Mouse (Mus musculus): Measurements from ENCODE around the gene Ppa2.
A peak's percentile ranks its signal among the peaks of the same experiment; 100 is the strongest.

The Ppa2 gene

DNA sequence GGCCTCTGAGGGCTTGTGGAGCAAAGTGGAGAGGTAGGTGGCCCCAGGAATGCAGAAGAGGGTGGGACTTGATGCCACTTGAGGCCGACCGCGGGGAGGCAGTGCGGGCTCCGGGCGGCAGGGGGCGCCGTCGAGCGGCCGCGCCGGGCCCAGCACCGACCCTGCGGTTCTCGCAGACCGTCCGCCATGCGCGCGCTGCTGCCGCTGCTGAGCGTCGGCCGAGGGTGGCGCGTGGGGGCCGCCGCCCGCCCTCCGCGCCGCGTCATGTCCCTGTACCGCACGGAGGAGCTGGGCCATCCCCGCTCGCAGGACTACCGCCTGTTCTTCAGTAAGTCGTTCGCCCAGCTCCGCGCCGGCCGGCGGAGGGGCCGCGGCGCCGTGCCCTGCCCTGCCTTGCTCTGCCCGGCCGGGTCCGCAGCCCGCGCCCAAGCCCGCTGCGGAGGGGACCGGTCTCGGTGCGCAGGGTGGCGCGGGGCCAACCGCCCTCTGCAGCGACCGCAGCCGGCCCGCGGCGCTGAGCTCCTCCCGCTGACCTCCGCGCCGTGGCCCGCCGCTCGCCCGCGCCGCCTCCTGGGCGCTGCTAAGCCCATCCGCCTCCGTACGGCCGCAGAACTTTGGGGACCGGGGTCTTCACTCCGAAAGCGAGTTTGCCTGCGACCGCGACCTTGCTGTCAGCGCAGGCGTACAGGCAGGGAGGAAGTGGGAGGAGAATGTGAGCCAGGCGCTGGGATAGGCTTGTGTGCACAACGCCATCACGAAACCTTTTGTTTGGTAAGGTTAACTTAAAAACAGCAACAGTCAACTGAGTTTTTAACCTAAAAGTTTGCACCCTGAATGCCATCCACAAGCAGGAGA lies at the start of gene Ppa2:
Gene Ppa2, plus strand, starts transcription at position 157 of the 855 bp plus-strand sequence.
- DNase-seq: peak; percentile 91

- peak; percentile 76 for DNase-seq
These were observed 38.0 kb upstream of the Ppa2 start for GRCm38 (mm10) chr3:133271887-133272286.

- DNase-seq: no peak
These were observed 25.3 kb upstream of the Ppa2 start for GRCm38 (mm10) chr3:133284587-133284986.

DNA sequence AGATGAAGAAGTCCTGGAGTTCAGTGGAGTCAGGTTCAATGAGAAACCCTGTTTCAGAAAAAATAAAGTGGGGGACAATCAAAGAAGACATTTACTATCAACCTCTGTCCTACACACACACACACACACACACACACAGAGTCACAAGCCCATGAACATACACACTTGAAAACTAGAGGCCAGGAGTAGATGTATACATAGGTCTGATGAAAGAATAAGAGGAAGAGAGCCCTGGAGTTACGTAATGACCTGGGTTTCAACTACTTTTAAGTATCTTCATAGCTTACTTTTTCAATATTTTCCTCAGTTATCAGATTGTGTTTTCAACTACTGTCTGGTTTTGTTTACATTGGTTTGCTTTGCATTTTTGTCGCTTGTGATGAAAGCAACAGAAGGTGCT lies 21.1 kb upstream of the Ppa2 start:
- no peak for DNase-seq

DNA sequence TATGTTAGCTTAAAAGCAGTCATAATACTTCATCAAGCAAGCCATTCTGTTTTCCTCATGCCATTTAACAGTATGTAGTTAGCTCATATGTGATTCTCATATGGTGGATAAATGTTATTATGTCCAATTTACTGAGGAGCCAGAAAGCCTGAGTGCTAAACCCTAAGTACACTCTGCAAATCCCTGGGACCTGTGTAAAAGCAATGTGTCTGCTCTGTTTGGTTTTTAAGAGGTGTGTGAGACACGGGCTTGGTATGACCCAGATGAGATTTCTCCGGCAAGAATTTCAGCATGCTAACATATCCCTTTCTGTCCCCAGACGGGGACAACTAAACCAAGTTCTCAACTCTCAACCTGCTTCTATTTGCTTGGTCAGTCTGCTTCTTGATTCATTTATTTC lies 5.6 kb upstream of the Ppa2 start:
- DNase-seq: no peak

GRCm38 (mm10) chr3:133308361-133308760 lies 1.5 kb upstream of the Ppa2 start:
- DNase-seq: no peak

DNA sequence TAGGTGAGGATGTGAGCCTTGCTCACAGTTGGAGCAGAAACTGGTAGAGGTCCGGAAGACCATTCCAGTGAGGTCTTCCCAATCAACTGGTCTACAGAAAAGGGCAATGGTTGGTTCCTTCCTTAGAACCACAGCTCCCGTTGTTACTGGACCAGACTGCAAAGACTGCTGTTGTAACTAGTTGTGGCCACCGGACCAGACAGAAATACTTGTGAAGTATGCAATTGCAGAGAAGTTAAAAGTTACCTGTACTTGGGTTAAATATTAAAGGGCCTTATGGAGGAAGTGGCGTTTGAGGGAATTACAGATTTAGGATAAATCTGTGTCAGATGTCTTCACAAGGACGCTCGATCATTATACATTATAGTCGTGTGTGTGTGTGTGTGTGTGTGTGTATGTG lies 551 bp upstream of the Ppa2 start:
- no peak for DNase-seq

DNA sequence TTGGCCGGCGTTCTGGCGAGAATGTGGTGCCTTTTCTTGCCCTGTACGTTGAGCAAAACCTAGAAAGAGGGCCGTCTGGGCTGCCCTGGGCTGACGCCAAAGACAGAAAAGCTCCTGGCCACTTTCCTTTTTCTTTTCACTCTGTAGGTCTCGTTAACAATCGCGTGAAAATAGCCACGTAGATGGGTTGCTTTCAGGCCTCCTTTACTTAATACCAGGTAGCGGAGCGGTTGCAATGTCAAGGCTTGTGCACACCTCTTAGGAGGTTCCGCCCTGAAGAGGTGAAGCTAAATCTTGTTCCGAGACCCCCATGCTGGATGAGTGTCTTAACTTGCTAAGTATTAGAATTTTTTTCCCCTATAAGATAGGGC lies 884 bp downstream of the Ppa2 start:
- DNase-seq: no peak

- no peak for DNase-seq
These were observed 2.4 kb downstream of the Ppa2 start for GRCm38 (mm10) chr3:133312331-133312730.

GRCm38 (mm10) chr3:133312850-133313249 lies 2.9 kb downstream of the Ppa2 start:
- DNase-seq: no peak

DNA sequence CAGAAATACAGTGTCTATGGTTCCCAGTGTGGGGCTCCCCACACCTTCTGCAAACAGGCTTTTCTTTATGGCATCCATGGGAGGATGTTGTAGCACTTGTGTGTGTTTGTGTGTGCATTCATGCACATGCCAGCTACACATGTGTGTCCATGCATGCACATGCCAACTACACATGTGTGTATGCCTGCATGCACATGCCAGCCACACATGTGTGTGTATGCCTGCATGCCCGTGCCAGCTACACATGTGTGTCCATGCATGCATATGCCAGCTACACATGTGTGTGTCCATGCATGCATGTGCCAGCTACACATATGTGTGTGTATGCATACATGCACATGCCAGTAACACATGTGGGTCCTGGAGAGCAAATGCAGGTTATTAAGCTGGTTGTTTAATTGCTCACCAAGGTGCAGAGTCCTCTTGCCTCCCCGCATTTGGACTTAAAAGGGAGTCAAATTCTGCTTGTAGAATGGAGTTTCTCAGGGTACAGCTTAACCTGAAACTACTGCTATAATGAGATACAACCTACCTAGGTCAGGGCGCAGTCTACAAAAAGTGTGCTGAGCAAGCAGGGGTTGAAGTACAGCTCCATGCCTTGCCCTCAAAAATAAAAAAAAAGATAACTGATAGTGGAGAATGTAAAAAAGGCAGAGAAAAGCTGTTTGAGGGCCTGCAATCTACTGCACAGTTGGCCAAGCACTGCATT lies 3.7 kb downstream of the Ppa2 start:
- DNase-seq: no peak

- peak; percentile 82 for DNase-seq
These were observed 4.6 kb downstream of the Ppa2 start for GRCm38 (mm10) chr3:133314475-133314874.

DNA sequence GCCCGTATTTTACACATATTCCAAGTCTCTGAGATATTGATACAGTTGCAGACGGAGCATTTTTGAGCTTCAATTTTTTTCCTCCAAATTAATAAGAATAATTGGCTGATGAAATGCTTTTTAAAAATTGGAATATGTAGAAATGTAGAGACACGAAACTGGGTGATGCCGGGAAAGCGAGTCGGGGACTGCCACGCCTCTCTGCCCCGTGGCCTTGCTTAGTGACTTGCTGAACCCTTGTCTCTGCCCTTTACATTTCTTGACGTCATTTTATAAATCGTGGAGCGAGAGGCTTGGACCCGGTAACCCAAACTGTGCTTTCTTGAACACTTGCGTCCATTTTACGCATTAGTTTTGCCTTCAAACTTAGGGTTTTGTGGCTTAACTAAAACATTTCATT lies 5.1 kb downstream of the Ppa2 start:
- no peak for DNase-seq

DNA sequence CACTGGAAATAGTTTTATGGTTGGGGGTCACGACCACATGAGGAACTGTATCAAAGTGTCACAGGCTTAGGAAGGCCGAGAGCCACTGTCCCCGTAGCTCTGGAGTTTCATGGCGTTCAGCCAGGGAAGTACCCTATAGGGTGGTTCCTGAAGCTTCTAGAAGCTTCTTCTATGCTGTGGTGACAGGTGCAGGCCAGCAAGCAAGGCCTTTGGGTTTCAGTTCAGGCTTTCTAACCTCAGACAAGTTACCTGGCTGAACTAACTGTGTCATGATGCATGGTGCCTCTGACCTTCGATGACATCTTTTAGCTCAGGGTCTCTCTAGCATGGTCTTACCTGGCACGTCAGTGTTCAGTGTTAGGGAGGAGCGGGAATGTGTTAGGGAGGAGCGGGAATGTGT lies 5.7 kb downstream of the Ppa2 start:
- DNase-seq: no peak

DNA sequence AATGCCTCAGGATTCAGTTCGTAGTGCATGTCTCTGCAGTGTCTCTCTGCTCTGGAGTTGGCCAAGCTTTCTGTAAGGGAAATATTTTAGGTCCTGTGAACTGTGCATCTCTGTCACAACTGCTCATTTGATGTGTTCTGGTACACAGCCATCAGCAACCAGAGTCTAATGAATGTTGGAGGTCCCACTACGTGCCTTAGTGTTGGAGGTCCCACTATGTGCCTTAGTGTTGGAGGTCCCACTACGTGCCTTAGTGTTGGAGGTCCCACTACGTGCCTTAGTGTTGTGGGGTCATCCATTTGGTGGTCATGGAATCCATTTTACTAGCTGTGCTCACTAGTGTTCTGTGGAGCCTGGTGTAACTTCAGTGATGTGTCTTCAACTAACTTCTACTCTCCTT lies 7.9 kb downstream of the Ppa2 start:
- DNase-seq: no peak

GRCm38 (mm10) chr3:133318596-133318995 lies 8.7 kb downstream of the Ppa2 start:
- DNase-seq: no peak

- DNase-seq: no peak
These were observed 9.9 kb downstream of the Ppa2 start for GRCm38 (mm10) chr3:133319795-133320194.

DNA sequence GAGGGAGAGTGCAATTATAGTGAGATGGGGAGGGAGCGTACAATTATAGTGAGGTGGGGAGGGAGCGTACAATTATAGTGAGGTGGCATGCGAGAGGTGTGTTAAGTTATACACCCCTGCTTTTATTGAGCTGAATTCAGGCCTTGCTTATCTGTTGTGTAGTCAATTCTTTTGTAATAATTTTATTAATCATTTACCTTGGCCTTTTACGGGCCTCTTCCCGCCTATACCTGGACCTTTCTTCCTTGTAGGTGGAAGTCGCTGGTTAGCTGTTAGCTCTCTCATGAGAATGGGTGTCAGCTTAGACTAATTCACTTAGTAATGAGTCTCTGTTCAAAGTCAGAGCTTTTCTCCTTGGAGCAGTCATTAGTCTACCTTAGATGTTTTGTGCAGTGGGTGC lies 10.4 kb downstream of the Ppa2 start:
- no peak for DNase-seq

- no peak for DNase-seq
These were observed 12.0 kb downstream of the Ppa2 start for GRCm38 (mm10) chr3:133321928-133322327.

DNA sequence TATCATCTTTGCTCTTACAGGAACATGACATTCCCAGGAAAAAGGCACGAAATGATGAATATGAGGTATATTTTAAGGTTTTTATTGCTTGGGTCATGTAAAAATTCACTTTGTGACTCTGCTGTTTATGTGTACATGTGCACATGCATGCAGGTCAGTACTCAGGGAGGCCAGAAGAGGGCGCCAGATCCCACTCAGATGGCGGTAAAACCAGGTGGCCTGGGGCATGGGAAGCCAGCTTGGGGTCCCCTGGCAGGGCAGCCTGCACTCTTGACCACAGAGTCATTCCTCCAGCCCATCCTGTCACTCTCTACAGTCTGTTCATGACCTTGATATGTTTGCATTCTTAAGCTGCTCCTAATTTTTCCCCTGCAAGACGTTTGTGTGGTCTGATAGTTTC lies 12.6 kb downstream of the Ppa2 start:
- no peak for DNase-seq

GRCm38 (mm10) chr3:133325135-133325534 lies 15.2 kb downstream of the Ppa2 start:
- DNase-seq: peak; percentile 49

DNA sequence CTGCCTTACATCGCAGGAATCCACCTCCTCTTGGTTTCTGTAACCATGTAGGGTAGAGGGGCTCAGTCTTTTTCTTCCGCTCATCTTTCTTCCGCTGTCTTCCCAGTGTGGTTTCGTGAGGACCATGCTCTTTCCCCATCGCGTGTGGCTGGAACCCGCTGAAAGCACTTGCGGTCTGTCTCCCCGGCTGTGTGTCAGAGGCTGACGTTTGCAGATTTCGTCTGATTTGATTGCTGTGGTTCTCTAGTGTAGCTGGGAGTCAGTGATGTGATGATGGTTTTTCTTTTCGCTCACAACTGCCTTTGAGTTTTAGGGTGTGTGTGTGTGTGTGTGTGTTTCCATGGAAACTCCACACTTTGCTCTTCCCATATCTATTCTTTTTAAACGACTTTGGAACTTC lies 18.6 kb downstream of the Ppa2 start:
- no peak for DNase-seq

DNA sequence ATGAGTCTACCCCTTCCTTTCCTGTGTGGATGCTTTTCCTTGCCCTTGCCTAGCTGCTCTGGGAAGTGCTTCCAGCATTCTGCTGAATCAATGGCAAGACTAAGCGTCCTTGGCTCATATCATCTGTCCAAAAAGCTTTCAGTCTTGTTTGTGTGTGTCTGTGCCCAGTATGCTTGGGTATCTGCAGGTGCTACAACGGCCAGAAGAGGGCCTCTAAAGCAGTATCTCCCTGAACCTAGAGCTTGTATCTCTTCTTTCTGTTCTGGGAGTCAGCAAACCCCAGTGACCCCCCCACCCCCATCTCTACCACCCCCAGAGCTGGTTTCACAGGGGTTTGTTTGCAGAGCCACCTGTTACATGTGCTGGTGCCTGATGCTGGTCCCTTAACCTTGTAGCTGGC lies 19.5 kb downstream of the Ppa2 start:
- no peak for DNase-seq

GRCm38 (mm10) chr3:133331184-133331866 lies 21.4 kb downstream of the Ppa2 start:
- peak; percentile 81 for DNase-seq
